Mouse (Mus musculus): ENCODE data around the gene Gpx7. TPM values are rescaled to one million over a fixed set of nuclear protein-coding genes. Genes with fewer than 3 reads are reported as not detected.

The Gpx7 gene
- 3.5 and 3.7 TPM in 2 replicates for total RNA-seq (2014; rRNA removed)
- 2.0 and 3.2 TPM in 2 replicates for polyA plus RNA-seq (2012; rRNA removed)

DNA sequence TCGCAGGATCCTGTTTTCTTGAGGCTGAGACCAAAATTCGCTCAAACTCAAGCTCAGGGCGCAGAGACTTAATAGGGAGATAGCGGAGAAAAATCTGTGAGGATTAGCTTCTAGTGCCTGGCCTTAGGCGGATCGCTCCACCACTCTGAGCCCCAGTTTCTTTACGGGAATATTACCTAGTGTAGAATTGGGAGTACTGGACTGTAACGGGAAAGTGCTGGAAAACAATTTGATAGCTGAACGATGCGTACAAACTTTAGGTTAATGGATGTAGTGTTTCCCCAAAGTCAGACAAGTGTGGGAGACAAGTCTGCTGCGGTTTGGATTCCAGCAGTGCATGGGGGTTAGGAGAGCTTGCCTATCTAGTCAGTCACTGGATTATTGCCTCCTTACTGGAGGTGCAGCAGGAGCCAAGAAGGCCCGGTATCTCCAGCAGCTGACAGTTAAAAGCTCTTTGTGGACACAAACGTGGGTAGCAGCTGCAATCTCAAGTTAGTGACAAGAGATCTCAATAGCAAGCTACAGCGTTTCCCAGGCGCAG, at the start of gene Gpx7:
Gpx7 (minus strand) TSS at position 101 of the 541 bp plus-strand sequence.
- Histone ChIP-seq H3K4me3 (ENCODE audit: insufficient read depth, low read depth, low read length) (peak within 1 kb of the TSS; percentile 74), H3K27me3 (ENCODE audit: control insufficient read depth, insufficient read depth, low read length) (no peaks in the 10 kb centered on the region), H3K36me3 (ENCODE audit: control insufficient read depth, insufficient read depth, low read length) (no peaks in the 10 kb centered on the region), H3K9ac (ENCODE audit: low read depth, low read length) (peak within 1 kb of the TSS; percentile 77), H3K79me2 (ENCODE audit: control insufficient read depth, insufficient read depth, low read length) (no peaks in the 10 kb centered on the region), H3K4me1 (ENCODE audit: control insufficient read depth, insufficient read depth, low read length) (peaks cover 8% of the 10 kb centered on the region; the same call in 1 of the 2 replicates), H3K27ac (replicated peaks; ENCODE audit: insufficient read depth, low read depth, low read length) (peak within 1 kb of the TSS; percentile 33)
- no peak for DNase-seq (ENCODE audit: extremely low read depth, low read depth, low spot score)
- 26% methylated on average over 15 of the region's 15 CpGs for WGBS
- no peak for TF ChIP-seq CTCF (IDR thresholded peaks at IDR 0.05; ENCODE audit: low read depth, low read length)
- TF ChIP-seq POLR2A (IDR thresholded peaks at IDR 0.05; ENCODE audit: extremely low read depth, insufficient read depth, low read length) = no peak

- WGBS = 19% methylated on average over 2 of the region's 2 CpGs
- peaks cover 14% of the 10 kb centered on the region for H3K4me1 ChIP-seq (ENCODE audit: control insufficient read depth, insufficient read depth, low read length)
- no peaks in the 10 kb centered on the region for H3K36me3 ChIP-seq (ENCODE audit: control insufficient read depth, insufficient read depth, low read length)
- peak; percentile 98 for DNase-seq (ENCODE audit: extremely low read depth, low read depth, low spot score)
- H3K79me2 ChIP-seq (ENCODE audit: control insufficient read depth, insufficient read depth, low read length) = peaks cover 7% of the 10 kb centered on the region; the same call in 1 of the 2 replicates
- peak overlapping the region; percentile 53 for H3K27ac ChIP-seq (replicated peaks; ENCODE audit: insufficient read depth, low read depth, low read length)
- no peak overlapping the region for H3K4me3 ChIP-seq (ENCODE audit: insufficient read depth, low read depth, low read length)
- H3K27me3 ChIP-seq (ENCODE audit: control insufficient read depth, insufficient read depth, low read length) = no peaks in the 10 kb centered on the region
- TF ChIP-seq CTCF (IDR thresholded peaks at IDR 0.05; ENCODE audit: low read depth, low read length) = no peak
- TF ChIP-seq POLR2A (IDR thresholded peaks at IDR 0.05; ENCODE audit: extremely low read depth, insufficient read depth, low read length) = no peak
- no peak overlapping the region for H3K9ac ChIP-seq (ENCODE audit: low read depth, low read length)
These were observed 49.3 kb upstream of the Gpx7 start for GRCm38 (mm10) chr4:108456028-108456427.

- peaks cover 3% of the 10 kb centered on the region; the same call in 1 of the 2 replicates for H3K27me3 ChIP-seq (ENCODE audit: control insufficient read depth, insufficient read depth, low read length)
- no peak overlapping the region for H3K9ac ChIP-seq (ENCODE audit: low read depth, low read length)
- H3K27ac ChIP-seq (replicated peaks; ENCODE audit: insufficient read depth, low read depth, low read length) = no peak overlapping the region
- H3K4me1 ChIP-seq (ENCODE audit: control insufficient read depth, insufficient read depth, low read length) = peaks cover 4% of the 10 kb centered on the region; the same call in 1 of the 2 replicates
- no peaks in the 10 kb centered on the region for H3K36me3 ChIP-seq (ENCODE audit: control insufficient read depth, insufficient read depth, low read length)
- DNase-seq (ENCODE audit: extremely low read depth, low read depth, low spot score) = no peak
- WGBS = 72% methylated on average over 7 of the region's 7 CpGs
- H3K79me2 ChIP-seq (ENCODE audit: control insufficient read depth, insufficient read depth, low read length) = peaks cover 2% of the 10 kb centered on the region; the same call in 1 of the 2 replicates
- TF ChIP-seq POLR2A (IDR thresholded peaks at IDR 0.05; ENCODE audit: extremely low read depth, insufficient read depth, low read length) = no peak
- TF ChIP-seq CTCF (IDR thresholded peaks at IDR 0.05; ENCODE audit: low read depth, low read length) = no peak
- no peak overlapping the region for H3K4me3 ChIP-seq (ENCODE audit: insufficient read depth, low read depth, low read length)
These were observed 41.3 kb upstream of the Gpx7 start for GRCm38 (mm10) chr4:108448091-108448490.

GRCm38 (mm10) chr4:108438082-108438840, 31.5 kb upstream of the Gpx7 start:
- Histone ChIP-seq H3K4me3 (ENCODE audit: insufficient read depth, low read depth, low read length) (no peak overlapping the region), H3K36me3 (ENCODE audit: control insufficient read depth, insufficient read depth, low read length) (no peaks in the 10 kb centered on the region), H3K9ac (ENCODE audit: low read depth, low read length) (no peak overlapping the region), H3K27ac (replicated peaks; ENCODE audit: insufficient read depth, low read depth, low read length) (no peak overlapping the region), H3K4me1 (ENCODE audit: control insufficient read depth, insufficient read depth, low read length) (no peaks in the 10 kb centered on the region; the same call in 1 of the 2 replicates), H3K79me2 (ENCODE audit: control insufficient read depth, insufficient read depth, low read length) (no peaks in the 10 kb centered on the region), H3K27me3 (ENCODE audit: control insufficient read depth, insufficient read depth, low read length) (no peaks in the 10 kb centered on the region)
- WGBS = 70% methylated on average over 6 of the region's 6 CpGs
- no peak for DNase-seq (ENCODE audit: extremely low read depth, low read depth, low spot score)
- TF ChIP-seq POLR2A (IDR thresholded peaks at IDR 0.05; ENCODE audit: extremely low read depth, insufficient read depth, low read length) = no peak
- no peak for TF ChIP-seq CTCF (IDR thresholded peaks at IDR 0.05; ENCODE audit: low read depth, low read length)

DNA sequence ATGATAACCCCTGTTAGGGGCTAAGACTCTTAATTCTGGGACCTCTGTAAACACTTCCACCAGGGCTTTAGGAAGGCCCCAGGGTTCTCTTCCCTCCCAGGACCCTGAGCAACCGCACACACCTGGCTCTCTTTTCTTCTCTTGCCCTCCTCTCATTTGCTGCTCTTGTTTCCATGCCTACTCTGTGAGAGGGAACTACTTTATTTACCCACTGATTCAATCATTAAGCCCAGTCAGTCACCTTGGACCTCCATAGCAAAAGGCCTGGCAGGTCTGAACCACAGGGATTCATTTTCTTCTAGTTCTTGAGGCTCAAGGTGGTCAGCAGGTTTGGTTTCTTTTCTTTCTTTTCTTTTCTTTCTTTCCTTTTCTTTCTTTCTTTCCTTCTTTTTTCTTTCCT, 29.5 kb upstream of the Gpx7 start:
- Histone ChIP-seq H3K27ac (replicated peaks; ENCODE audit: insufficient read depth, low read depth, low read length) (no peak overlapping the region), H3K27me3 (ENCODE audit: control insufficient read depth, insufficient read depth, low read length) (no peaks in the 10 kb centered on the region), H3K9ac (ENCODE audit: low read depth, low read length) (no peak overlapping the region), H3K36me3 (ENCODE audit: control insufficient read depth, insufficient read depth, low read length) (no peaks in the 10 kb centered on the region), H3K79me2 (ENCODE audit: control insufficient read depth, insufficient read depth, low read length) (no peaks in the 10 kb centered on the region), H3K4me3 (ENCODE audit: insufficient read depth, low read depth, low read length) (no peak overlapping the region), H3K4me1 (ENCODE audit: control insufficient read depth, insufficient read depth, low read length) (peaks cover 2% of the 10 kb centered on the region)
- no peak for TF ChIP-seq POLR2A (IDR thresholded peaks at IDR 0.05; ENCODE audit: extremely low read depth, insufficient read depth, low read length)
- TF ChIP-seq CTCF (IDR thresholded peaks at IDR 0.05; ENCODE audit: low read depth, low read length) = no peak
- DNase-seq (ENCODE audit: extremely low read depth, low read depth, low spot score) = peak; percentile 60
- WGBS = 31% methylated on average over 1 of the region's 1 CpGs
